In genomic region chr1:88300301-88301050, GRCm38 (mm10) we compare ENCODE assay signal across 12 mouse cellular contexts. TPM values are rescaled to one million over a fixed set of nuclear protein-coding genes. Genes with fewer than 3 reads are reported as not detected.
DNase-seq lines count a peak whose midpoint lies in the region; ATAC-seq and TF ChIP-seq lines count a peak whose summit lies in the region.
"Had no signal": no experiment of that assay in that cellular context is flagged by ENCODE, and none has a peak within 500 bp of the region (broad histone marks: within the 10 kb centered on the region; RNA-seq: fewer than 3 reads in every experiment).

No protein-coding gene starts in this region.

- no peak for TF ChIP-seq EP300 in heart, postnatal 0 days (IDR thresholded peaks at IDR 0.05; ENCODE audit: low read depth)

- peaks cover 73% of the 10 kb centered on the region for H3K9me3 ChIP-seq in heart, postnatal 0 days (replicated peaks; ENCODE audit: control insufficient read depth, low read length)
- H3K9me3 ChIP-seq in midbrain, embryonic 16.5 days (replicated peaks; ENCODE audit: control insufficient read depth, low read length, poor library complexity, severe bottlenecking) = peaks cover 84% of the 10 kb centered on the region
- H3K9me3 ChIP-seq: G1E had no signal

- no peaks in the 10 kb centered on the region for H3K4me1 ChIP-seq in heart, postnatal 0 days (ENCODE audit: control insufficient read depth, insufficient read depth)
- H3K4me1 ChIP-seq in midbrain, embryonic 16.5 days (ENCODE audit: control insufficient read depth, insufficient read depth, low read length) = no peaks in the 10 kb centered on the region
- H3K4me1 ChIP-seq: heart, embryonic 13.5 days; limb, embryonic 15.5 days had no signal

- WGBS in heart, postnatal 0 days = 32% methylated on average over 5 of the region's 5 CpGs
- WGBS in midbrain, embryonic 16.5 days = 44% methylated on average over 5 of the region's 5 CpGs

- no peak overlapping the region for H3K9ac ChIP-seq in heart, postnatal 0 days (replicated peaks; ENCODE audit: low read depth, low read length)
- H3K9ac ChIP-seq in midbrain, embryonic 16.5 days (ENCODE audit: low read depth, low read length) = no peak overlapping the region
- H3K9ac ChIP-seq: heart, embryonic 13.5 days; limb, embryonic 15.5 days had no signal

- no peaks in the 10 kb centered on the region for H3K36me3 ChIP-seq in heart, postnatal 0 days (replicated peaks; ENCODE audit: control insufficient read depth, insufficient read depth, low read length)
- H3K36me3 ChIP-seq in midbrain, embryonic 16.5 days (ENCODE audit: control insufficient read depth, insufficient read depth, low read length) = no peaks in the 10 kb centered on the region
- H3K36me3 ChIP-seq: G1E; heart, embryonic 13.5 days; limb, embryonic 15.5 days had no signal

- ATAC-seq in heart, postnatal 0 days (ENCODE audit: insufficient read depth, low read depth) = peak; percentile 5; the same call in 1 of the 2 replicates
- ATAC-seq in midbrain, embryonic 16.5 days = peak; percentile 26; the same call in 1 of the 2 replicates

- H3K4me2 ChIP-seq in heart, postnatal 0 days (ENCODE audit: low read depth, low read length) = no peak overlapping the region
- no peak overlapping the region for H3K4me2 ChIP-seq in midbrain, embryonic 16.5 days (ENCODE audit: low read length)
- H3K4me2 ChIP-seq: heart, embryonic 13.5 days; limb, embryonic 15.5 days had no signal

- H3K27ac ChIP-seq in heart, postnatal 0 days (ENCODE audit: low read depth) = no peak overlapping the region
- no peak overlapping the region for H3K27ac ChIP-seq in midbrain, embryonic 16.5 days (ENCODE audit: low read length)
- H3K27ac ChIP-seq: heart, embryonic 13.5 days; limb, embryonic 15.5 days had no signal

- no peak for DNase-seq in heart, postnatal 0 days (ENCODE audit: low spot score)
- no peak for DNase-seq in heart, adult 9 months (ENCODE audit: low spot score in 2 of 2)
- peak; percentile 3 for DNase-seq in Muller cell, postnatal 12 days (ENCODE audit: inconsistent ontology term)
- DNase-seq in induced T-regulatory cell, adult 2 months (ENCODE audit: low read depth) = peak; percentile 10
- no peak for DNase-seq in B cell, adult 2 months
- no peak for DNase-seq in cerebellum, adult 18-20 months
- DNase-seq in ovary, postnatal 36 days (ENCODE audit: low spot score) = no peak
- DNase-seq: right cerebral cortex, postnatal 4 days had no signal

- no peaks in the 10 kb centered on the region for H3K27me3 ChIP-seq in heart, postnatal 0 days (ENCODE audit: control insufficient read depth, insufficient read depth, low read length)
- no peaks in the 10 kb centered on the region for H3K27me3 ChIP-seq in midbrain, embryonic 16.5 days (ENCODE audit: control insufficient read depth, insufficient read depth, low read depth, low read length)
- H3K27me3 ChIP-seq: heart, embryonic 13.5 days; limb, embryonic 15.5 days had no signal

- TF ChIP-seq CTCF in heart, postnatal 0 days (IDR thresholded peaks at IDR 0.05; ENCODE audit: low read depth) = no peak

- no peak overlapping the region for H3K4me3 ChIP-seq in heart, postnatal 0 days (ENCODE audit: low read depth, low read length)
- no peak overlapping the region for H3K4me3 ChIP-seq in midbrain, embryonic 16.5 days (ENCODE audit: low read depth, low read length)
- H3K4me3 ChIP-seq: heart, embryonic 13.5 days; limb, embryonic 15.5 days had no signal

RNA-seq across cellular contexts. Expression of gene Trpm8, which starts 23.0 kb away (rescaled TPM):
- total RNA-seq in heart, postnatal 0 days (2014; rRNA removed; ENCODE audit: low replicate concordance) = not detected in 2 replicates
- polyA plus RNA-seq in heart, postnatal 0 days (2015; fragmentation: Nextera tagmentation; extraction: Ambion mirVana) = not detected in 2 replicates
- 0.11 and 0.17 TPM in 2 replicates for polyA plus RNA-seq in midbrain, embryonic 16.5 days (2015; fragmentation: Nextera tagmentation; extraction: Ambion mirVana)
- total RNA-seq: G1E had no signal
- polyA plus RNA-seq: G1E; limb, embryonic 15.5 days had no signal

RNA-seq across cellular contexts. Expression of gene Hjurp, which starts 23.0 kb away (rescaled TPM):
- total RNA-seq in heart, postnatal 0 days (2014; rRNA removed; ENCODE audit: low replicate concordance) = 95.2 and 97.3 TPM in 2 replicates
- polyA plus RNA-seq in heart, postnatal 0 days (2015; fragmentation: Nextera tagmentation; extraction: Ambion mirVana) = 28.0 and 29.3 TPM in 2 replicates
- polyA plus RNA-seq in midbrain, embryonic 16.5 days (2015; fragmentation: Nextera tagmentation; extraction: Ambion mirVana) = 77.3 and 87.0 TPM in 2 replicates

Comparison
In these comparisons a context has a peak if more than half of its experiments do, and no peak if none do; other contexts are left out.
1. DNase-seq: peak in Muller cell, postnatal 12 days (single experiment) and induced T-regulatory cell, adult 2 months (single experiment); none in heart, postnatal 0 days (single experiment), heart, adult 9 months (0 of 2), B cell, adult 2 months (0 of 2), cerebellum, adult 18-20 months (0 of 2) and ovary, postnatal 36 days (single experiment).